Mouse (Mus musculus): ENCODE measurements around the gene Slc29a2.

The Slc29a2 gene

GRCm38 (mm10) chr19:5057876-5058775 lies 34.5 kb downstream of the Slc29a2 start:
- no peak for DNase-seq (ENCODE audit: low read depth in 2 of 2, low spot score in 2 of 2)

GRCm38 (mm10) chr19:5058801-5059771 lies 35.4 kb downstream of the Slc29a2 start:
- no peak for DNase-seq (ENCODE audit: low read depth in 2 of 2, low spot score in 2 of 2)

GRCm38 (mm10) chr19:5060365-5061330 lies 37.0 kb downstream of the Slc29a2 start:
- DNase-seq (ENCODE audit: low read depth in 2 of 2, low spot score in 2 of 2), result no peak

DNA sequence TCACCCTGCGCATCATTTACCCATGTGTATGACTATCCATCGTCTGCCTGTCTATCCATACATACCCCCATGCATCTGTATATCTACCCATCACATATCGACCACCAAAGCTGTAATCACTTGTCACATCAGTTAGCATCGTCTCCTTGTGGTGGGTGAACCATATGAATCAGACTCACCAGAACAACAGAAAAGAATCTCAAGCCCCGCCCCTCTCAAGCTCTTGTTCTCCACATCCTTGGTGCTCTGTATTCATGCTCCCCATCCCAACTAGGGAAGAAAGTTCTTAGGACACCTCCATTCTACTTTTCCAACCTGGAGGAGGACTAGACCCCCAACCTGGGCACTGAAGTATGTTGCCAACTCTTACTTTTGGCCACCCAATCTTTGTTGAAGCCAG lies 38.4 kb downstream of the Slc29a2 start:
- no peak for DNase-seq (ENCODE audit: low read depth in 2 of 2, low spot score in 2 of 2)

DNA sequence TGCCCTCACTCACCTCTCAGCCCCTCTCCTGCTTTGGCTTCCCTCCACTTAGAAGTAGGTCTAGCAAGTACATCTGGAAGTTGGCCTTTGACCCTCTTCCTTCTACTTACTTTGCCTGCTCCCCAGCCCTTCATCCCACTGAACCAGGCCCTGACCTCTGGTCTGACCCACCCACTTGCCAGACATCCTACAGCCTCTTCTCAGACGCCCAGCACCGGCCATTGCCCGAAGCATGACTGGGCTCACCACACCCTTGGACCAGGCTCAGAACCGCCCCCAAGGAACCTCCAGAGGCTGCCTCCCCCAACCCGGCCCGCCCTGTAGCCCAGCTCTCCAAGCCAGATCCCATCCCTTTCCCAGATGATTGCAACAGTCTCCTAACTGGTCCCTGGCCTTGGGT lies 38.8 kb downstream of the Slc29a2 start:
- no peak for DNase-seq (ENCODE audit: low read depth in 2 of 2, low spot score in 2 of 2)

DNA sequence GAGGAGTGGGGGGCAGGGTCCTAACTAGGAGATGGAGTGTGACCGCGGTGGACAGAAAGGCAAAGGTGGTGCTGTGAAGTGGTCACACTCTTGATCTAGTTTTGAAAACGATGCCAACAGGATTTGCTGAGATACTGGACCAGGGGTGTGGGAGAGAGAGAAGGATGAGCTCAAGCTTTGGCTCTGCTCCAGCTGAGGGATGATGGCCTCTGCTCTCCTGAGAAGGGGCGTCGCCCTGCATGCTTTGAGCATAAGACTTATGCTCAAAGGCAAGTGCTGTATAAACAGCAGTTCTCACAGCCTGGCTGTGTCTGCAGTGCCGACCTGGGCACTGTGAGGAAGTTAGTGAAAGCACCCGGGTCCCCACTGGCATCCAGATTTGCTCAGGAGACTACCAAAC lies 41.4 kb downstream of the Slc29a2 start:
- DNase-seq (ENCODE audit: low read depth in 2 of 2, low spot score in 2 of 2), result no peak

GRCm38 (mm10) chr19:5067040-5067799 lies 43.6 kb downstream of the Slc29a2 start:
- DNase-seq (ENCODE audit: low read depth in 2 of 2, low spot score in 2 of 2), result no peak

DNA sequence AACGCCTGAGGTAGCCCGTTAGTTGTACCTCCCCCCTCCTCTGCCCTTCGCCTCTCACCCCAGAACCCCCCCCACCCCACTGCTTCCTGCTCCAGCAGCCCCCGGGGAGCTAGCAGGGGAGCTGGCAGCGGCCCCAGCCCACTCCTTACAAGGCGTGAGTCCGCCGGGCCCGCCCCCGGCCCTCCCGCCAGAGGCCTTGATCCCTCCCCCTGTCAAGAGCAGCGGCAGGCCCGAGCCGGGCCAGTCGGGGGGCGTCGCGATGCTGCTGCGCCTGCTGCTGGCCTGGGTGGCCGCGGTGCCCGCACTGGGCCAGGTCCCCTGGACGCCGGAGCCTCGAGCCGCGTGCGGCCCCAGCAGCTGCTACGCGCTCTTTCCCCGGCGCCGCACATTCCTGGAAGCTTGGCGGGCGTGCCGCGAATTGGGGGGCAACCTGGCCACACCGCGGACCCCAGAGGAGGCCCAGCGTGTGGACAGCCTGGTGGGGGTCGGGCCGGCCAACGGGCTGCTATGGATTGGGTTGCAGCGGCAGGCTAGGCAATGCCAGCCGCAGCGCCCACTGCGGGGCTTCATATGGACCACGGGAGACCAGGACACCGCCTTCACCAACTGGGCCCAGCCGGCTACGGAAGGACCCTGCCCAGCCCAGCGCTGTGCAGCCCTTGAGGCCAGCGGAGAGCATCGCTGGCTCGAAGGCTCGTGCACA lies 44.4 kb downstream of the Slc29a2 start, which contains the start of gene Cd248:
Cd248 (plus strand) TSS at position 212 of the 703 bp plus-strand sequence.
- no peak for DNase-seq (ENCODE audit: low read depth in 2 of 2, low spot score in 2 of 2)

GRCm38 (mm10) chr19:5068570-5069234 lies 45.0 kb downstream of the Slc29a2 start:
- DNase-seq (ENCODE audit: low read depth in 2 of 2, low spot score in 2 of 2), result no peak

DNA sequence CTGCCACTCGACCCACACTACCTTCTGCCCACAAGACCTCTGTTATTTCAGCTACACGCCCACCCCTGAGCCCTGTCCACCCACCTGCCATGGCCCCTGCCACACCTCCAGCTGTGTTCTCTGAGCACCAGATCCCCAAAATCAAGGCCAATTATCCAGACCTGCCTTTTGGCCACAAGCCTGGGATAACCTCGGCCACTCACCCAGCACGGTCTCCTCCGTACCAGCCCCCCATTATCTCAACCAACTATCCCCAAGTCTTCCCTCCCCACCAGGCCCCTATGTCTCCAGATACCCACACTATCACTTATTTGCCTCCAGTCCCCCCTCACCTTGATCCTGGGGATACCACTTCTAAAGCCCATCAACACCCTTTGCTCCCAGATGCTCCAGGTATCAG lies 45.8 kb downstream of the Slc29a2 start:
- no peak for DNase-seq (ENCODE audit: low read depth in 2 of 2, low spot score in 2 of 2)

DNA sequence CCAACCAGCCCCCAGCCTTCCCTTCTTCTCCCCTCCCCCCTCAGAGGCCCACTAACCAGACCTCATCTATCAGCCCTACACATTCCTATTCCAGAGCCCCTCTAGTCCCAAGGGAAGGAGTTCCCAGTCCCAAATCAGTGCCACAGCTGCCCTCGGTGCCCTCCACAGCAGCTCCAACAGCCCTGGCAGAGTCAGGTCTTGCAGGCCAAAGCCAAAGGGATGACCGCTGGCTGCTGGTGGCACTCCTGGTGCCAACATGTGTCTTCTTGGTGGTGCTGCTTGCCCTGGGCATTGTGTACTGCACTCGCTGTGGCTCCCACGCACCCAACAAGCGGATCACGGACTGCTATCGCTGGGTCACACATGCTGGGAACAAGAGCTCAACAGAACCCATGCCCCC lies 46.3 kb downstream of the Slc29a2 start:
- DNase-seq (ENCODE audit: low read depth in 2 of 2, low spot score in 2 of 2), result no peak

DNA sequence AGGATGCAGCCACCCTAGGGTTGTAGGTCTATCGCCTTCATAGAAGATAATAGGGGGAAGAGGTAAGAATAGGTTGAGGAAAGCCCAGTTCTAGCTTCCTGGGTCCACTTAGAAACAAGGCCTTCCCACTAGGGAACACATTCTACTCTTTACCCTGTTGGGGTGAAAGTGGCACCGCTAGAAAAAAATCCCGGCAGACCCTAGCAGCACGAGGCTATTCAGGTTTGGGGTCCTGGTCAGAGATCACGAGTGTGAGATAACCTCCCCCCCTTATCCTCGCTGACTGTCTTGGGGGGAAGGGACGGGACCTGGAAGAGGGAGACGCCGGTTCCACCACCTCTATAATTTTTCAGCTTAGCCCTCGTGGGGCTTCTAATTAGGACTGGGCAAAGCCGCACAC lies 47.4 kb downstream of the Slc29a2 start:
- no peak for DNase-seq (ENCODE audit: low read depth in 2 of 2, low spot score in 2 of 2)

DNA sequence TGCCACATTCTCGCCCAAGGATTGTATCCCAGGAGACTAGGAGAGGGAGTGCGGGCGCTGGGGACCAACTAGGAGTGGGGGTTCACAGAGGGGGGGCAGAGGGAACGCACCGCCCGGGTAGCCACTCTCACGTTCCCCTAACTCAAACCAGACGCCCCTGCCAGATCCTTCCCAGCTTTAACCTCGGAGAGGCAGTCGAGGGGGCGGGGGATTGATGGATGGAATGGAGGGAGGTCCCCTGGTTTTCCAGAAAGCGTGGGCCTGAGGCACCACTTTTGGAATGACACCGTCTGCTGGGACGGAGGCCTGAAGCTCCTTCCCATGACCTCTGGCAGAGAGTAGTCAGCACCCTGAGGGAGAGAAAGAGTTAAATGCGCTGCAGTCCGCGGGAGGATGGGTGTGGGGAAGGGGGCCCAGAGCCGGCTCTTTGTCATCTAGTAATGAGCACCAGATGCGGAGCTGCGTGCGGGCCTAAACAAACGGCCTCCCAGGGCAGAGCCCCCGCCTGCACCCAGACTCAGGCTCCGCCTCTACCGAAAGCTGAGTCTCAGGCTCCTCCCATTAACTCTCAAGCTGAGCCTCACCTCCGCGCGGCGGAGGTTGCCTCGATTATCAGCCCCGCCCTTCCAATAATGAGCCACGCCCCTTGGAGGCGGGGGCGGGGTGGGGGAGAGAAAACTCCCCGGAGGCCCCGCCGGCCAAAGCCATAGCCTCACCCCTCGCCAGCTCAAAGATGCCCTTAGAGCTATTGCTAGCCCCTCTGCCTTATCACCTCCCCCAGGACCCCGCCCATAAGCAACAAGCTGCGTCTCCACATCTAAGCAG lies 48.1 kb downstream of the Slc29a2 start:
- peak in 1 of 2 experiments; percentile 31 for DNase-seq (ENCODE audit: low read depth in 2 of 2, low spot score in 2 of 2)

DNA sequence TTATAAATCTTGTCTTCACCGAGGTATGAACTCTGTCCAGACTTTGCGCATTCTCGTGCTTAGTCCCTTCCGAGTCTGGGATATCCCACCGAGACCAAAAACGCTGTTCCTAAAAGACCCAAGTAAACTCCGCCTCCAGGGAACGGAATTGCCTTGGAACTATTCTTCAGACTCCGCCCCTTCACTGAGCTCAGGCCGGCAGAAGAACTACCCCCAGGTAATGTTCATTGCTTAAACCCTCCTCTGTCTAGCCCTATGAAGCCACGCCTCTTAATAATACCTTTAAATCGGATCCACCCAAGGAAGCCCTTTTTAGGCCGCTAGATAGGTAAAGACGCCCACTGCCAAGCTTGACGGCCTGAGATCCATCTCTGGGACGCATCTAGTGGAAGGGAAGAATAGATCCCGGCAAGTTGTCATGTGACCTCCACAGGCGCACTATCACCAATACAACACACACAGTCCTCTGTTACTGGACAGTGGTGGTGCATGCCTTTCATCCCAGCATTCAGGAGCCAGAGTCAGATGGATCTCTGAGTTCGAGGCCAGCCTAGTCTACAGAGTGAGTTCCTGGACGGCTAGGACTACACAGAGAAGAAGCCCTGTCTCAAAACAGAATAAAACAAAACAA lies 48.8 kb downstream of the Slc29a2 start:
- DNase-seq (ENCODE audit: low read depth in 2 of 2, low spot score in 2 of 2), result no peak

DNA sequence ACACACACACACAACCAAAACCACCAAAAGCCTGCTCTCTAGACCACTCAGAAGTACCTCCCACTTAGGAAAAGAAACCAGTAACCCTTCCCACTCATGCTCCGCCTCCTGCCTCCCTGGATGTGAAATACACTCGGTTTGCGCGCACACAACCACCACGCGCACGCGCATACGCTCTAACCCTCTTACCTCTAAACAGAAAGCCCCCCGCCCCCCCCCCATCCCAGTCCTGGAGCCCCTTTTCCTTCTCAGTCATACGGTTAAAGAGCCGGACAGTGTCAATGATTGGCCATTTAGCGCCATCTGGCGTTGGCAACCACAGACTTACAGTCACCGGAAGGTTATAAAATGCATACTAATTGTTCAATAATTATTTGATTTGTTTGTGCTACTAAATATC lies 49.4 kb downstream of the Slc29a2 start:
- peak in 1 of 2 experiments; percentile 35 for DNase-seq (ENCODE audit: low read depth in 2 of 2, low spot score in 2 of 2)

- no peak for DNase-seq (ENCODE audit: low read depth in 2 of 2, low spot score in 2 of 2)
Measured at GRCm38 (mm10) chr19:5073518-5073917, 49.9 kb downstream of the Slc29a2 start.

DNA sequence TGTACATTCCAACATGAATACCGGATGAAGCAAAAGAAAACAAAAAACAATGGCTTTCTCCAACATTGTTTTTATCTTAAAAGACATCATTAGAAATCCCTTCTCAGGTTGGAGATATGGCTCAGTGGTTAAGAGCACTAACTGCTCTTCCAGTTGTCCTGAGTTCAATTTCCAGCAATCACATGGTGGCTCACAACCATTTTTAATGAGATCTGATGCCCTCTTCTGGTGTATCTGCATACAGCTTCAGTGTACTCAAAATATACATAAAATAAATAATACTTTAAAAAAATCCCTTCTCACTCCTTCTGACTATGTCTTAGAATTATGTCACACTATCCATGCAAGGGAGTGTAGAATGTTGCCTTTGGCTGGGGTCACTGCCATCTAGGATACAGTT lies 55.6 kb downstream of the Slc29a2 start:
- no peak for DNase-seq (ENCODE audit: low read depth in 2 of 2, low spot score in 2 of 2)

Data from CD8-positive naive resting alpha-beta T cell, adult 2 months (primary cell).